Mouse (Mus musculus) E14TG2a.4 (cell line): ENCODE data around the gene Megf6.

ENCODE experiments used
- H3K27me3 ChIP-seq: 2 replicates; pipeline ENCODE4 v1.6.1; 2014; ENCODE audit warnings: low read length, control low read depth; ENCODE audit not compliant: insufficient read depth
- H3K36me3 ChIP-seq: 2 replicates; pipeline ENCODE4 v1.6.1; 2014; ENCODE audit warnings: low read length, control low read depth; ENCODE audit not compliant: insufficient read depth
- H3K4me1 ChIP-seq: replicated peaks from 2 replicates; pipeline ENCODE4 v1.6.1; 2014; ENCODE audit warnings: low read depth, low read length, control low read depth
- H3K4me3 ChIP-seq: replicated peaks from 2 replicates; pipeline ENCODE4 v1.5.1; 2014; ENCODE audit warnings: mild to moderate bottlenecking, low read length
- H3K9me3 ChIP-seq: 2 replicates; pipeline ENCODE4 v1.6.1; 2014; ENCODE audit warnings: low read length, control low read depth
- CTCF ChIP-seq: conservative IDR thresholded peaks from 2 replicates; pipeline ENCODE4 v1.5.1; 2014; ENCODE audit warnings: low read length
- NANOG ChIP-seq: IDR thresholded peaks from 2 replicates; pipeline ENCODE4 v1.6.1; 2014; ENCODE audit warnings: borderline replicate concordance, low read length, mixed read lengths
- POU5F1 ChIP-seq: IDR thresholded peaks from 2 replicates; pipeline ENCODE4 v1.6.1; 2014; ENCODE audit warnings: low read length, borderline replicate concordance

Gene Megf6

DNA sequence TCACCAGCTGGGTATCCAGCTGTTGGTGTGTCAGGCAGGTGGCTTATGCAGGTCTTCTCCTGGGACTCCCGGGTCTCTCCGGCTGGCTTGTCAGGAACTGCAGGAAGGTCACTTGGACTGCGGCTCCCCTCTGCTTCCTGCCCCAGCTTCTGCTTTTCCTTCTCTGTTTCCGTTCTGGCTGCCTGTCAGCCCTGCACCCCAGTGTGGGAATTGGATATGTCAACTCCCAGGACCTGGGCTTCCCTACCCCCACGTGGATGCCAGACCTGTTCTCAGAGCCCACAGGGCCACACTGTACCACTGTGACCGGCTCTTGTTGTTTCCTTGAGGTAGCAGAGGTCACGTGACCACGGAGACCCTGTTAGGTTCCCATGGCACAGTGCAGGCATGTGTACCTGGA is 18.4 kb downstream of the Megf6 start:
- Histone ChIP-seq H3K9me3 (no peaks in the 10 kb centered on the region), H3K27me3 (peaks cover 26% of the 10 kb centered on the region), H3K4me3 (no peak overlapping the region), H3K36me3 (no peaks in the 10 kb centered on the region), H3K4me1 (peaks cover 14% of the 10 kb centered on the region)
- TF ChIP-seq NANOG (no peak), CTCF (no peak), POU5F1 (no peak)

DNA sequence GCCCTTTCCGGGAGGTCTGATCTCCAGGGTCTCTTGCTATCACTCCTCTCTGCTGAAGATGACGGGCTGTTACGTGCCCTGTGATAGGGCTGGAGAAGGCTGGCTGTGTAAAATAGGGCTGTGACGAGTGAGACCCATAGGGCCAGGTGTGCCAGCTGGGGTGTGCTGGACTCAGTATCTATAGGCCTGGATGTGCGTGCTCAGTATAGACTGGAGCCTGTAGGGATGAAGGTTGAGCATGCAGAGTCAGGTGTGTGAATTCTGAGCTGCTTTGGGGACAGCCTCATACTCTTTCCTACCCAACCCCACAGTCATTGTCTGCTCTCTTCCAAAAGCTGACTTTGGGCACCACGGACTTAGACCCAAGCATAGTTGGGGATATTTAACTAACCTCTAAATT is 27.4 kb downstream of the Megf6 start:
- no peaks in the 10 kb centered on the region for H3K4me1 ChIP-seq
- TF ChIP-seq POU5F1 (no peak), NANOG (no peak), CTCF (no peak)
- H3K27me3 ChIP-seq = peaks cover 14% of the 10 kb centered on the region
- no peak overlapping the region for H3K4me3 ChIP-seq
- H3K9me3 ChIP-seq = no peaks in the 10 kb centered on the region
- H3K36me3 ChIP-seq = no peaks in the 10 kb centered on the region

DNA sequence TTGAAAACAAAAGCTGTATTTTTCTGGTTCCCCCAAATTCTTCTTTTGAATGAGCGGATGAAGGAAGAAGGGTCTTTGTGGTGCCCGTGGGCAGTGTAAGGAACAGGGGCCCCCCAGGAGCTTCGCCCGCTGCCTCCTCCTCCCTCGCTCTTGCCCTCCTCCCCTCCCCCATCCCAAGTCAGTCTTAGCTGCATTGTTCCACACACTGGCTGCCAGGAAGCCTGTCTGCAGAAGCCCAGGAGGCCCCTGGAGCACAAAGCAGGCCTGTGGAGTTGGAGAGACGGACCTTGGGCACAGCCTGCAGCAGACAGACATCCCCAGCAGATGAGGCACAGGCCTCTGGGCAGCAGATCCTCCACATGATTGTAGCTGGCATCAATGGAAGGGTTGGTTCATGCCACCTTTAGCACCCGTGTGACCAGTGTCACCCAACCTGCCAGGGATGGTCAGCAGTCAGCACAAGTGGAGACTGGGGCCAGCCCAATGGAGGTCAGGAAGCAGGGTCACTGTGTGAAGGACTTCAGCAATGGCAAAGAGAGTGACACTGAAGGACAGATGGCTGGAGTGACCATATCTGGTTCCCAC is 27.9 kb downstream of the Megf6 start:
- Histone ChIP-seq H3K27me3 (peaks cover 19% of the 10 kb centered on the region), H3K36me3 (no peaks in the 10 kb centered on the region), H3K4me1 (no peaks in the 10 kb centered on the region), H3K9me3 (no peaks in the 10 kb centered on the region), H3K4me3 (no peak overlapping the region)
- TF ChIP-seq CTCF = no peak
- TF ChIP-seq NANOG = no peak
- TF ChIP-seq POU5F1 = no peak

DNA sequence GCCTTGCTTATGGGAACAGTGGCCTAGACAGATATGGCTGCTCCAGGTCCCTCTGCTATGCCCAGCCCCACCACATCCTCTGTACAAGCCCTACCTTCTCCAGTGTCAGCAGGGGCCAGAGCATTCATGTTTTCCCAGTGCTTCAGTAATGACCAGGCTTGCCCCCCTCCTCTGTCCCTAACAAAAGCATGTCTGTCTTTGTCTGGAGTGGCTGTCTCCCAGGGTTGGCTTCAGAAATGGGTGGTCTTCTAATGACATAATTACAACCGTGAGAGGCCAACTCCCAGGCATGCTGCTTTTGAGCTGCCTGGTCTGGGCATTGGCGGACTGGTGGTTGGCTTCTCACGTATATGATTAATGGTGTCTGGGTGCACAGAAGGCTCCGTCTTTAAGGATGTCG is 31.0 kb downstream of the Megf6 start:
- no peaks in the 10 kb centered on the region for H3K4me1 ChIP-seq
- H3K9me3 ChIP-seq = no peaks in the 10 kb centered on the region
- no peak overlapping the region for H3K4me3 ChIP-seq
- TF ChIP-seq CTCF (no peak), POU5F1 (no peak), NANOG (no peak)
- no peaks in the 10 kb centered on the region for H3K36me3 ChIP-seq
- peaks cover 41% of the 10 kb centered on the region for H3K27me3 ChIP-seq

DNA sequence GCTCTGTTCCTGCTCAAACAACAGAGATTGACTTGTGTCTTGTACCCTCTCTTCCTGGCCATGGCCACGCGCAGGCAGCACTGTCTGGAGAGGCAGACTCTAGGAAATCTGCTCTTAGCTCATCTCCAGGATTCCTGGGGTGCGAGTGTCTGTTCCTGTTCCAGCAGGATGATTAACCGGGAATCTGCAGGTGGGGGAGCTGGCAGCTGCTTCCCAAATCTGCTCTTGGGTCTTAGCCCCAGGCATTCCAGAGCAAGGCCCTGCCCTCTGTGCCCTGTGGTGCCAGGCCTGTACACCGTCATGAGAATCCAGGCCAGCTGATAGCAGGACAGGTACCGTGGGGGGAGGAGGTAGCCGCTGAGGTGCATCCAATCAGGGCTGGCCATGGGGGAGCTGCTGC is 34.0 kb downstream of the Megf6 start:
- Histone ChIP-seq H3K4me3 (no peak overlapping the region), H3K27me3 (peaks cover 65% of the 10 kb centered on the region), H3K36me3 (no peaks in the 10 kb centered on the region), H3K4me1 (peaks cover 5% of the 10 kb centered on the region; the same call in 1 of the 2 replicates), H3K9me3 (no peaks in the 10 kb centered on the region)
- TF ChIP-seq NANOG (no peak), POU5F1 (no peak), CTCF (no peak)

DNA sequence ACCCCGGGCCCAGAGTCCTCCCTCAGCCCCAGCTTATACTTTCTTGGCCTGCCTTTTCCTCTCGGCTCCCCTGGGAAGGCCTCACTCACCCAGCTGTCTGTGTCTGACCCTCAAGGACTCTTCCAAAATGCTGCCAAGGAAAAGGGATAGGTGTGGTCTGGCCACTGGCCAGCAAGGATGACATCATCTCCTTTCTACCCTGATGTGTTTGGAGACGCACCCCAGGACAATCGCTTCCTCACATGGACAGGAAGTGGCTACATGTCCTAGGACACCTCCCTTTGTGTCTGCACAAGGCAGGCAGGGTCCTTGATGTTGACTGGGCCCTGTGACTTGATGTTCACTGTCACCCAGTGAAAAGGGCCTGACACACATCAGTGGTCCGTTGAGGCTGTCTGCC is 34.9 kb downstream of the Megf6 start:
- Histone ChIP-seq H3K4me1 (peaks cover 13% of the 10 kb centered on the region), H3K27me3 (peaks cover 65% of the 10 kb centered on the region), H3K36me3 (no peaks in the 10 kb centered on the region), H3K9me3 (no peaks in the 10 kb centered on the region), H3K4me3 (no peak overlapping the region)
- TF ChIP-seq NANOG = no peak
- TF ChIP-seq CTCF = no peak
- no peak for TF ChIP-seq POU5F1

DNA sequence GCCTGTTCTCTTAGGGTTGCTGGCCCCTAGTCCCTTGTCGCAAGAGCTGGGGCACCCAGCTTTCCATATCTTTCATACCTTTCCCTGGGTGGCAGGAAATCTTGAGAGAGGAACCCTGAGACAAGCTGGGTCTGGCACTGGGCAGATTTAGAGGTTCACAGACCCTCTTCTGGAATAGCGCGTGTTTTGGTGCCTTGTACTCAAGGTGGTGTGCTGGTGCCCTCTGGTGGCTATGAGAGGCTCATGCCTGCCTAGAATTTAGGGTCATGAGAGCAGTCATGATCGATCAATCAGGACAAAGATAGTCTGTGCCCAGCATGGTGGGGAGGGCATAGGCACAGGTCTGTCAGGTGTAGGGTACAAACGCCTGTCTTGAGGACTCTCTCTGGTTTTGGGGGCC is 36.7 kb downstream of the Megf6 start:
- TF ChIP-seq CTCF (peak; percentile 85), POU5F1 (no peak)
- Histone ChIP-seq H3K4me3 (no peak overlapping the region), H3K36me3 (no peaks in the 10 kb centered on the region), H3K9me3 (no peaks in the 10 kb centered on the region), H3K4me1 (peaks cover 13% of the 10 kb centered on the region), H3K27me3 (peaks cover 63% of the 10 kb centered on the region)

DNA sequence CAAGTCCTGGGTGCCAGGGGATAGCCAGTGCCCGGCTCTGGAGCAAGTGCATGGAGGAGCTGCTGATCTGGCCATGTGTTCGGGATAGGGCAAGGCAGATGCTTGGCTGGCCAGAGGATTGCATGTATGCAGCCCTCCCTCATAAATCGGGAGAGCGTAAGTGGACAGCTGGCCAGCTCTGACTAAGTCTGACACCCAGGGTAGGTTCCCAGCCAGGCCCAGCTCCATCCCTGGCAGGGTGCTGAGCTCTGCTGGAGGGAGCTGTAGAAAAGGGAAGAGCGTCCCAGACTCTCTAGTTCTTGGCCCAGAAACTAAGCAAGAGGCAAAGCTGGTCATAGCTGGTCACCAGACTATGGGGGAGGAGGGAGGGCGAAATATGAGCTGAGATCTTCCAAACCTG is 38.5 kb downstream of the Megf6 start:
- Histone ChIP-seq H3K9me3 (no peaks in the 10 kb centered on the region), H3K4me3 (no peak overlapping the region), H3K4me1 (peaks cover 21% of the 10 kb centered on the region), H3K27me3 (peaks cover 60% of the 10 kb centered on the region), H3K36me3 (no peaks in the 10 kb centered on the region)
- TF ChIP-seq CTCF (no peak), POU5F1 (no peak), NANOG (no peak)

DNA sequence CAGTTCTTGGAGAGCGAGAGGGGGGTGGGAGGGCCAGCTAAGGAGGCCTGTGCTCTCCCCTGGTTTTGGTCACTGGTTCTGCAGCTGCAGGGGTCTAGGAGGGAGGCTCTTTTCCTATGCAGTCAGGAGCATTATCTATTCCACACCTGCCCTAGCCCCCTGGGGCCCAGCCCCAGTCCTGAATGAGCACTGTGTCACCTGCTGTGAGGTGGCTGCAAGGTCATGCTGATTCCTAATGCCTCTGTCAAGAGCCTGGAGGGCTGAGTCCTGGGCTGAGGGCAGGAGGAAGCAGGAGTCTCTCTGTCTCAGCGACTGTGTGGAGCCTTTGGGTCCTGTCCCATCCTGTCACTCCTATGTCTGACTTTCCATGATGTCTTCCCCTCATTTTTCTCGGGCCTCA is 39.3 kb downstream of the Megf6 start:
- Histone ChIP-seq H3K9me3 (no peaks in the 10 kb centered on the region), H3K27me3 (peaks cover 56% of the 10 kb centered on the region), H3K36me3 (no peaks in the 10 kb centered on the region), H3K4me1 (peaks cover 24% of the 10 kb centered on the region), H3K4me3 (no peak overlapping the region)
- TF ChIP-seq NANOG = no peak
- no peak for TF ChIP-seq POU5F1
- TF ChIP-seq CTCF = no peak
